Mouse (Mus musculus) testis, adult 2 months (tissue): ENCODE results near the gene Itpr2. TPM values are rescaled to one million over a fixed set of nuclear protein-coding genes. Genes with fewer than 3 reads are reported as not detected.

Source experiments
- H3K27ac ChIP-seq: fragments of 200-500 bp; 2 replicates; pipeline ENCODE4 v1.5.1; 2012; ENCODE audit warnings: low read depth, low read length; ENCODE audit not compliant: control insufficient read depth, insufficient read depth
- H3K27me3 ChIP-seq: fragments of 200-500 bp; 2 replicates; pipeline ENCODE4 v1.6.1; 2012; ENCODE audit warnings: mild to moderate bottlenecking, low read length, moderate library complexity; ENCODE audit not compliant: control insufficient read depth, insufficient read depth
- H3K36me3 ChIP-seq: fragments of 200-500 bp; 2 replicates; pipeline ENCODE4 v1.6.1; 2012; ENCODE audit warnings: mild to moderate bottlenecking, low read length; ENCODE audit not compliant: control insufficient read depth, insufficient read depth
- H3K4me1 ChIP-seq: fragments of 200-500 bp; 2 replicates; pipeline ENCODE4 v1.6.1; 2012; ENCODE audit warnings: low read length; ENCODE audit not compliant: control insufficient read depth, insufficient read depth
- H3K4me3 ChIP-seq: fragments of 200-500 bp; 2 replicates; pipeline ENCODE4 v1.5.1; 2012; ENCODE audit warnings: low read depth, mild to moderate bottlenecking, low read length, moderate library complexity, mixed read lengths; ENCODE audit not compliant: control insufficient read depth
- CTCF ChIP-seq: fragments of 200-500 bp; IDR thresholded peaks from 2 replicates; pipeline ENCODE4 v1.5.1; 2012; ENCODE audit warnings: low read depth, mild to moderate bottlenecking, inconsistent platforms, low read length, moderate library complexity; ENCODE audit not compliant: control insufficient read depth, insufficient read depth, insufficient replicate concordance
- POLR2A ChIP-seq: fragments of 200-500 bp; IDR thresholded peaks from 2 replicates; pipeline ENCODE4 v1.6.1; 2012; ENCODE audit warnings: low read depth, mild to moderate bottlenecking, inconsistent platforms, low read length, moderate library complexity; ENCODE audit not compliant: control insufficient read depth
- polyA plus RNA-seq: library from polyadenylated mRNA; depleted of rRNA; stranded (reverse); fragments of >200 nt; gene quantifications from 2 replicates; pipeline ENCODE4 v1.2.3, GENCODE M21; 2012

Gene Itpr2
- polyA plus RNA-seq, 1 experiment, result 6.9 TPM

DNA sequence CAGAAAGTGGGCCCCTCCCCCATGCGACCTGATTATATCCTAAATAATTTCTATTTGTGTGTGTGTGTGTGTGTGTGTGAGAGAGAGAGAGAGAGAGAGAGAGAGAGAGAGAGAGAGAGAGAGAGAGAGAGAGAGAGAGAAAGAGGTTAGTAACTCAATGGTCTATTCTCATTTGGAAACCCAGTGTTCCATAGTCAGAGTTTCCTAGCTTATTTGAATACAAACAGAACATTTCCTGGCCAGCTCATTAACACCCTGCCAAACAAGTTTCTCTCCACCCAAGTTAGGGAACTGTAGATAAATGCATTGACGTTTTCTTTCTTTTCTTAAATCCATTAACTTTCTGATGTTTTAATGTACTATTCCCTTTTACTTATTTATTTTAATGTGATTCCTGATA lies 36.0 kb upstream of the Itpr2 start:
- Histone ChIP-seq H3K4me1 (no peaks in the 10 kb centered on the region), H3K27me3 (no peaks in the 10 kb centered on the region), H3K27ac (no peak overlapping the region), H3K4me3 (no peak overlapping the region), H3K36me3 (no peaks in the 10 kb centered on the region)
- TF ChIP-seq POLR2A (no peak), CTCF (no peak)

DNA sequence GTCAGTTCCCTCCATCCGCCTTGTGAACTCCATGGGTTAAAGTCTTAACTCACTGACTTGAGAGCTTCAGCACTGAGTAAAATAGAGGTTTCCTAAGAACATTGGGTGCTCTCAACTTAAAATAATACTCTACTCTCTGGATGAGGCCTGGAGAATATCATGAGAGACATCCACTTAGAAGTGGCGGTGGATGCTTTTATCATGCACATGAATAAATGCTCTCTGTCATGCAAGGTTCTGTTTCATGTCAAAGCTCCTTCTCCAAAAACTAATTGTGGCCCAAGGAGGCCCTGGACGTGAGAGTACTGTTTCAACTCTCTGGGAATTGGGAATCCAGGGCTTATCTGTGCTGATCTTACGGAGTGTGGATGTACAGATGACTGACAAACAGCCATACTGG lies 35.1 kb upstream of the Itpr2 start:
- TF ChIP-seq CTCF, result no peak
- TF ChIP-seq POLR2A, result no peak
- Histone ChIP-seq H3K4me3 (no peak overlapping the region), H3K27ac (no peak overlapping the region), H3K4me1 (no peaks in the 10 kb centered on the region), H3K36me3 (no peaks in the 10 kb centered on the region), H3K27me3 (no peaks in the 10 kb centered on the region)

DNA sequence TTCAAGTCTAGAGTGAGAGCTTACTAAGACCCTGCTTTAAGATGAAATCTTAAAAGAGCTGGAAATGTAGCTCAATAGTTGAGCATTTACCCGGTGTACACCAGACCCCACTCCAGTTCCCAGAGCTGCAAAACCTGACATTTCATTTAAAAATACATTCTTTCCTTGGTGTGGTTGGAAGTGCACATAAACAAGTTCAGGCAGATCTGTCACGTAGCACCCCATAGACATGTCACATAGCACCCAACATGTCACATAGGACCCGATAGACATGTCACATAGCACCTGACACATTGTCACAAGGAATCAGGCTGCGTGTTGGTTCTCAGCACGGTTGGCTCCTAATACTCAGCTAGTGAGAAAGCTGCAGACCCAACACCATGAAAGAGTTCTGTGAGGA lies 33.5 kb upstream of the Itpr2 start:
- H3K36me3 ChIP-seq, result no peaks in the 10 kb centered on the region
- H3K4me3 ChIP-seq, result peak overlapping the region; percentile 65
- no peak for TF ChIP-seq CTCF
- TF ChIP-seq POLR2A, result no peak

DNA sequence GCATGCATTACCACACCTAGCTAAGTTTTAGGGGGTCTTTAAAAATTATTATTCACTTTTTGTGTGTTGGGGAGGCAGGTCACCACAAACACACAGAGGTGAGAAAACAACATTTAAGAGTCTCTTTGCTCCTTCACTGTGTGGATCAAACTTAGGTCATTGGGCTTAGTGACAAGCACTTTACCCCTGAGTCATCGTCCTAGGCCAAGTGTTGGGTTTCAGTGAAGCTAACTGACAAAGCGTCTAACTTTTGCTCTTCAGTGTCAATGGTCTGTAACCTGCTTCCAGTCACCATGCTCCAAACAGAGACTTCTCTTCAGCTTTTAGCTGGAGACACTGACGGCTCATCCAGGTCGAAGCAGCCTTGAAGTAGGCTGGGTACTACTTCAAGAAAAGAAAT lies 31.1 kb upstream of the Itpr2 start:
- Histone ChIP-seq H3K36me3 (no peaks in the 10 kb centered on the region), H3K4me1 (no peaks in the 10 kb centered on the region), H3K4me3 (no peak overlapping the region), H3K27ac (no peak overlapping the region), H3K27me3 (no peaks in the 10 kb centered on the region)
- TF ChIP-seq POLR2A (no peak), CTCF (no peak)

More for the DNA sequence above, 33.5 kb upstream of the Itpr2 start:
- H3K4me1 ChIP-seq, result no peaks in the 10 kb centered on the region
- H3K27ac ChIP-seq, result no peak overlapping the region; the same call in 1 of the 2 replicates
- H3K27me3 ChIP-seq, result no peaks in the 10 kb centered on the region

DNA sequence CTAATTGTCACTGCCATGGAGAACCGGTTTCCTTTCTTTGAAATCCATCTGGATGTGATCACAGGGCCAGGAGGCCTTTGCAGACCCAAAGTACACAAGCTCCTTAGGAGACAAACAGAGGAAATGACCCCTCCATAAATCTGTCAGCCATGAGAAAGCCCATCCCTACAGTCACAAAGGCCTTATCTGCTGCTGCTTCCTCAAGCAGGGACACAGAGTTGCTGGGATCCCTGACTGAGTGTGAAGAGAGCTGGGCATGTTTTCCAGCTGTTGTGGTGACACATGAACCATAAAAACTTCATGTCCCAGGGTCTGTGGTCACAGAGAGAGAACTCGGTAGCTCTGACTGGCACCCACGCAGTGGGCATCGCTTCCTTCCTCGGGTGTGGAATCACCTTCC lies 28.7 kb upstream of the Itpr2 start:
- H3K4me3 ChIP-seq, result no peak overlapping the region
- no peaks in the 10 kb centered on the region for H3K4me1 ChIP-seq
- no peaks in the 10 kb centered on the region for H3K27me3 ChIP-seq
- TF ChIP-seq POLR2A, result no peak
- TF ChIP-seq CTCF, result no peak
- no peak overlapping the region for H3K27ac ChIP-seq
- no peaks in the 10 kb centered on the region for H3K36me3 ChIP-seq

DNA sequence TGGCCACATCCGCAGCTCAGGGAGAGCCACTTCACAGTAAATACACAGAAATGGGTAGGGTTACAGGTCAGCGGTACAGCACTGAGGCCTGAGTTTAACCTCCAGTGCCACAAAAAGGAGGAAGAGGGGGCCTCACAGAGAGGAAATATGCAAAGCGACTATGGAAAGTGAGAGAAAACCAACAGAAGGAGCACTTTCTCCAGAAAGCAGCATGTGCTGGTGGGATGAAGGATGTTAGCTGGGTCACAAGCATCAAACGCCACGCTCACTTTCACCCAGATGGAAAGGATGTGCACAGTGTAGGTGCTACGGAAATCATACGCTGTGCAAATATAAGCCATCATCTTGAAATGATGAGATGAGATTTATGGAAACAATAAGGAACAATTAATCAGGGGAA lies 28.3 kb upstream of the Itpr2 start:
- TF ChIP-seq CTCF (no peak), POLR2A (no peak)
- H3K27ac ChIP-seq, result no peak overlapping the region
- no peaks in the 10 kb centered on the region for H3K27me3 ChIP-seq
- no peaks in the 10 kb centered on the region for H3K4me1 ChIP-seq
- H3K36me3 ChIP-seq, result no peaks in the 10 kb centered on the region
- no peak overlapping the region for H3K4me3 ChIP-seq

DNA sequence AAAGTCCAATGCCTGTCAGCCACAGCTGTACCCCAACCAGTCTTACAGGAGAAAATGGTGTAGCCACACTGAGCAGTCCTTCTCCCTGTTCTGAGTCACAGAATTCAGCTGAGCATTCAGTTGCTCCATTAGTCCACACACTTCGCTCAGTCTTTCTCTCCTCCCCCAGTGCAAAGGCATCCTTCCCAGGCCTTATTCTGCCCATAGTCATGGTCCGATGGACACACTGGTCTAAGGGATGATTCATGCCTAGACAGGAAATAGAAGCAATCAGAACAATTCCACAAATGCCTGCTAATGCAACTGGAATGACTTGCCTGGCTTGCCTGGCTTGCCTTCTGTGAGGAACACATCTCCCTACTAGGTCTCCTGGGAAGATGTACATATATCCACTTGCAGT lies 25.5 kb upstream of the Itpr2 start:
- Histone ChIP-seq H3K27ac (no peak overlapping the region), H3K27me3 (no peaks in the 10 kb centered on the region), H3K4me1 (no peaks in the 10 kb centered on the region), H3K36me3 (no peaks in the 10 kb centered on the region), H3K4me3 (no peak overlapping the region)
- no peak for TF ChIP-seq CTCF
- no peak for TF ChIP-seq POLR2A

DNA sequence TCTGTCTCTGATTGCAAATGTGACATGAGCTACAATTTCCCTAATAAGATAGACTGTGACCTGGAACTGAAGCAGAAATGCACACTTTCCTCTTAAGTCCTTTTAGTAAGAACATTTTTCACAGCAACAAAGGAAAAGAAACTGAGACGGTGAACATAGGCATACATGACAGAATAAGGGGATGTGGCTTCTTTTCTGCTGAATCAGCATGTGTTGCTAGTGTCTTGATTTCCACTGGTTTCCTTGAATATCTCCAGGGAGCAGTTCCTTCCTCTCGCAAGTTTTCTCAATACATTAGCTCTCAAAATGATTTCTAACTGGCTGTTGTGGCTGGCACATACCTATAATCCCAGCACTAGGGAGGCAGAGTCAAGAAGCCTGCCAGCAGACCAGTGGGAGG lies 23.5 kb upstream of the Itpr2 start:
- H3K4me1 ChIP-seq, result no peaks in the 10 kb centered on the region
- no peaks in the 10 kb centered on the region for H3K27me3 ChIP-seq
- H3K4me3 ChIP-seq, result no peak overlapping the region
- TF ChIP-seq CTCF (no peak), POLR2A (no peak)
- H3K36me3 ChIP-seq, result no peaks in the 10 kb centered on the region
- H3K27ac ChIP-seq, result no peak overlapping the region
